8 mouse cellular contexts compared by ENCODE assay signal in genomic region chr12:70109921-70110320, GRCm38 (mm10). TPM values are rescaled to one million over a fixed set of nuclear protein-coding genes. Genes with fewer than 3 reads are reported as not detected.
DNase-seq lines count a peak whose midpoint lies in the region; ATAC-seq and TF ChIP-seq lines count a peak whose summit lies in the region.

No protein-coding gene starts in this region.

- WGBS in heart, embryonic 12.5 days = 69% methylated on average over 6 of the region's 6 CpGs
- WGBS in heart, embryonic 16.5 days = 46% methylated on average over 6 of the region's 6 CpGs
- WGBS in liver, postnatal 0 days (ENCODE audit: insufficient replicate concordance) = 44% methylated on average over 6 of the region's 6 CpGs
- WGBS in neural tube, embryonic 13.5 days = 34% methylated on average over 6 of the region's 6 CpGs

- peaks cover 7% of the 10 kb centered on the region; the same call in 1 of the 2 replicates for H3K27me3 ChIP-seq in heart, embryonic 12.5 days (replicated peaks)
- H3K27me3 ChIP-seq in heart, embryonic 16.5 days (ENCODE audit: control insufficient read depth, insufficient read depth, low read length) = no peaks in the 10 kb centered on the region
- 0 out of 2 replicates have a peak, but pooled peaks cover 4% of the 10 kb centered on the region for H3K27me3 ChIP-seq in liver, postnatal 0 days (ENCODE audit: insufficient read depth, low read length)
- no peaks in the 10 kb centered on the region for H3K27me3 ChIP-seq in neural tube, embryonic 13.5 days

- H3K4me3 ChIP-seq in heart, embryonic 12.5 days = peak overlapping the region; percentile 71; the same call in 1 of the 2 replicates
- peak overlapping the region; percentile 90 for H3K4me3 ChIP-seq in heart, embryonic 16.5 days (ENCODE audit: low read length)
- H3K4me3 ChIP-seq in liver, postnatal 0 days (ENCODE audit: low read depth, low read length) = peak overlapping the region; percentile 84
- peak overlapping the region; percentile 77 for H3K4me3 ChIP-seq in neural tube, embryonic 13.5 days

- H3K36me3 ChIP-seq in heart, embryonic 12.5 days = no peaks in the 10 kb centered on the region
- no peaks in the 10 kb centered on the region for H3K36me3 ChIP-seq in heart, embryonic 16.5 days (ENCODE audit: control insufficient read depth, insufficient read depth)
- no peaks in the 10 kb centered on the region for H3K36me3 ChIP-seq in liver, postnatal 0 days (replicated peaks; ENCODE audit: insufficient read depth, low read length)
- no peaks in the 10 kb centered on the region for H3K36me3 ChIP-seq in neural tube, embryonic 13.5 days

- no peaks in the 10 kb centered on the region for H3K9me3 ChIP-seq in heart, embryonic 12.5 days (replicated peaks)
- no peaks in the 10 kb centered on the region for H3K9me3 ChIP-seq in heart, embryonic 16.5 days (replicated peaks; ENCODE audit: control insufficient read depth, low read length)
- no peaks in the 10 kb centered on the region for H3K9me3 ChIP-seq in liver, postnatal 0 days (ENCODE audit: low read length)
- H3K9me3 ChIP-seq in neural tube, embryonic 13.5 days = no peaks in the 10 kb centered on the region

- no peak overlapping the region for H3K27ac ChIP-seq in heart, embryonic 12.5 days (ENCODE audit: poor library complexity, severe bottlenecking)
- no peak overlapping the region for H3K27ac ChIP-seq in heart, embryonic 16.5 days (ENCODE audit: low read length)
- H3K27ac ChIP-seq in liver, postnatal 0 days (ENCODE audit: low read depth) = peak overlapping the region; percentile 89
- peak overlapping the region; percentile 92 for H3K27ac ChIP-seq in neural tube, embryonic 13.5 days (replicated peaks)

- TF ChIP-seq EP300 in liver, postnatal 0 days (IDR thresholded peaks at IDR 0.05; ENCODE audit: low read depth) = no peak

- H3K4me1 ChIP-seq in heart, embryonic 12.5 days (replicated peaks) = peaks cover 32% of the 10 kb centered on the region
- H3K4me1 ChIP-seq in heart, embryonic 16.5 days (ENCODE audit: control insufficient read depth, insufficient read depth, low read length) = peaks cover 28% of the 10 kb centered on the region
- H3K4me1 ChIP-seq in liver, postnatal 0 days (ENCODE audit: insufficient read depth) = peaks cover 8% of the 10 kb centered on the region
- H3K4me1 ChIP-seq in neural tube, embryonic 13.5 days (replicated peaks) = peaks cover 71% of the 10 kb centered on the region

- DNase-seq in heart, postnatal 25 days (ENCODE audit: low spot score) = no peak
- DNase-seq in brain, adult 2 months (ENCODE audit: low read depth, low spot score) = peak; percentile 58
- peak; percentile 27 for DNase-seq in liver, postnatal 0 days
- DNase-seq in MN1 (ENCODE audit: low spot score) = no peak
- DNase-seq in layer of hippocampus, adult 11-12 months (ENCODE audit: low spot score) = no peak

- H3K9ac ChIP-seq in heart, embryonic 12.5 days = no peak overlapping the region
- no peak overlapping the region; the same call in 1 of the 2 replicates for H3K9ac ChIP-seq in heart, embryonic 16.5 days (ENCODE audit: low read length)
- H3K9ac ChIP-seq in liver, postnatal 0 days (replicated peaks) = no peak overlapping the region
- H3K9ac ChIP-seq in neural tube, embryonic 13.5 days = peak overlapping the region; percentile 88

- no peak for ATAC-seq in heart, embryonic 12.5 days (ENCODE audit: insufficient number of reproducible peaks, low FRiP score)
- ATAC-seq in heart, embryonic 16.5 days (replicated peaks; ENCODE audit: extremely low read depth, insufficient read depth, low FRiP score) = no peak
- ATAC-seq in liver, postnatal 0 days = no peak
- ATAC-seq in neural tube, embryonic 13.5 days (ENCODE audit: low read depth) = no peak

- no peak for TF ChIP-seq CTCF in liver, postnatal 0 days (IDR thresholded peaks at IDR 0.05; ENCODE audit: low read depth)

- peak overlapping the region; percentile 99 for H3K4me2 ChIP-seq in heart, embryonic 12.5 days
- H3K4me2 ChIP-seq in heart, embryonic 16.5 days (ENCODE audit: low read depth, low read length) = peak overlapping the region; percentile 100
- H3K4me2 ChIP-seq in liver, postnatal 0 days (ENCODE audit: low read depth, low read length) = peak overlapping the region; percentile 99
- H3K4me2 ChIP-seq in neural tube, embryonic 13.5 days = peak overlapping the region; percentile 87

- intact Hi-C loops in heart, postnatal 25 days (cut with DNase I) = loop anchor here (5.0 kb wide), 1 partner anchor 37 kb away; no protein-coding TSS in a partner anchor

RNA-seq across cellular contexts. Expression of gene Nin, which starts 3.6 kb away (rescaled TPM):
- polyA plus RNA-seq in heart, embryonic 12.5 days (2016; fragmentation: Nextera tagmentation; extraction: Ambion mirVana) = 10.4 and 11.4 TPM in 2 replicates
- total RNA-seq in heart, postnatal 25 days (2021) = 10 to 100 TPM; 17.2 to 18.2 TPM
- polyA plus RNA-seq in heart, embryonic 16.5 days (2015; fragmentation: Nextera tagmentation; extraction: Ambion mirVana) = 7.9 and 9.8 TPM in 2 replicates
- polyA plus RNA-seq in liver, postnatal 0 days (2015; fragmentation: Nextera tagmentation; extraction: Ambion mirVana) = 1.9 and 2.9 TPM in 2 replicates
- polyA plus RNA-seq in neural tube, embryonic 13.5 days (2015; fragmentation: Nextera tagmentation; extraction: Ambion mirVana) = 11.5 and 12.1 TPM in 2 replicates

RNA-seq across cellular contexts. Expression of gene Abhd12b, which starts 44.0 kb away (rescaled TPM):
- not detected in 2 replicates for polyA plus RNA-seq in heart, embryonic 12.5 days (2016; fragmentation: Nextera tagmentation; extraction: Ambion mirVana)
- not detected for total RNA-seq in heart, postnatal 25 days (2021)
- not detected in 2 replicates for polyA plus RNA-seq in heart, embryonic 16.5 days (2015; fragmentation: Nextera tagmentation; extraction: Ambion mirVana)
- polyA plus RNA-seq in liver, postnatal 0 days (2015; fragmentation: Nextera tagmentation; extraction: Ambion mirVana) = not detected in 2 replicates
- 0.13 TPM in 1 of 2 replicates, not detected in the other for polyA plus RNA-seq in neural tube, embryonic 13.5 days (2015; fragmentation: Nextera tagmentation; extraction: Ambion mirVana)

Comparison
In these comparisons a context has a peak if more than half of its experiments do, and no peak if none do; other contexts are left out.
1. H3K27ac ChIP-seq: peak in liver, postnatal 0 days (single experiment) and neural tube, embryonic 13.5 days (single experiment); none in heart, embryonic 12.5 days (single experiment) and heart, embryonic 16.5 days (single experiment).
2. DNase-seq: peak in brain, adult 2 months (single experiment) and liver, postnatal 0 days (single experiment); none in heart, postnatal 25 days (single experiment), MN1 (single experiment) and layer of hippocampus, adult 11-12 months (single experiment).
3. Peak in every context shown above with its lines, with median percentiles within 50 percentile points of each other: H3K4me2 ChIP-seq and H3K4me3 ChIP-seq.